Mouse (Mus musculus) C2C12 (cell line): ENCODE results near the gene Tmem205.

ENCODE experiments used
- CEBPB ChIP-seq: IDR thresholded peaks from one replicate; pipeline ENCODE4 v1.6.1; 2011; ENCODE audit warnings: low read depth, mild to moderate bottlenecking, control low read depth, moderate library complexity
- CTCF ChIP-seq: IDR thresholded peaks from one replicate; pipeline ENCODE4 v1.5.1; 2011; ENCODE audit not compliant: control insufficient read depth, insufficient read depth, insufficient read length
- MAX ChIP-seq: IDR thresholded peaks from one replicate; pipeline ENCODE4 v1.6.1; 2011; ENCODE audit warnings: mild to moderate bottlenecking, control low read depth
- MYOD1 ChIP-seq: IDR thresholded peaks from one replicate; pipeline ENCODE4 v1.6.1; 2011; ENCODE audit warnings: low read depth; ENCODE audit not compliant: control insufficient read depth, insufficient read length
- MYOG ChIP-seq: IDR thresholded peaks from one replicate; pipeline ENCODE4 v1.6.1; 2011; ENCODE audit not compliant: control insufficient read depth, insufficient read length; ENCODE audit errors: extremely low read depth
- USF1 ChIP-seq: IDR thresholded peaks from one replicate; pipeline ENCODE4 v1.6.1; 2011; ENCODE audit warnings: low read depth, mild to moderate bottlenecking, control low read depth, moderate library complexity

DNA sequence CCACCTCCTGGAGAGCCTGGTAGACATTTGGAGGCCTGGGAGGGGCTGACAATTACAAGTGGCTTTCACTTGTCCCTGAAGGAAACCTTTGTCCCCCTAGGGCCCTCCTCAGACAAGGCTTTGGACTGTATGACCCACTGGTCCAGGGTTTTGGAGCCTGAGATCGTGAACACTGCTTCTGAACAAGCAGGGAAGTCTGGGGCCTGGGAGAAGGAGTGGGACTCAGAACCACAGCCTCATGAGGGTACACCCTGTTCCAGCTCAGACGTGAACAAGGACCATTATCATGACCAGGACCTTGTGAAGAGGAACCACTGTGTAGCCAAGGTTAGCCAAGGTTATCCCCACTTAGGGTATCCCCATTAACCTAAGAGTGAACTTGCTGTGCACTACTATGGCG, 1.9 kb upstream of the Tmem205 start:
- TF ChIP-seq CEBPB (no peak), MYOD1 (no peak), CTCF (no peak), MAX (no peak), USF1 (no peak), MYOG (no peak)
